Mouse (Mus musculus): ENCODE measurements at regions not wholly inside any gene's neighbourhood (a gene's known extent, or its start where the extent isn't known, plus 50 kb on each side); places are given as distances from the start of the nearest gene placed in this dataset.

- DNase-seq = peak; percentile 35
These were observed 828.1 kb downstream of the Gm10330 start for GRCm38 (mm10) chr12:22951956-22952355.

- DNase-seq = peak; percentile 66
These were observed 873.9 kb downstream of the Gm10330 start for GRCm38 (mm10) chr12:22906156-22906555.
